Mouse (Mus musculus): ENCODE data around the gene Gm20388.

DNA sequence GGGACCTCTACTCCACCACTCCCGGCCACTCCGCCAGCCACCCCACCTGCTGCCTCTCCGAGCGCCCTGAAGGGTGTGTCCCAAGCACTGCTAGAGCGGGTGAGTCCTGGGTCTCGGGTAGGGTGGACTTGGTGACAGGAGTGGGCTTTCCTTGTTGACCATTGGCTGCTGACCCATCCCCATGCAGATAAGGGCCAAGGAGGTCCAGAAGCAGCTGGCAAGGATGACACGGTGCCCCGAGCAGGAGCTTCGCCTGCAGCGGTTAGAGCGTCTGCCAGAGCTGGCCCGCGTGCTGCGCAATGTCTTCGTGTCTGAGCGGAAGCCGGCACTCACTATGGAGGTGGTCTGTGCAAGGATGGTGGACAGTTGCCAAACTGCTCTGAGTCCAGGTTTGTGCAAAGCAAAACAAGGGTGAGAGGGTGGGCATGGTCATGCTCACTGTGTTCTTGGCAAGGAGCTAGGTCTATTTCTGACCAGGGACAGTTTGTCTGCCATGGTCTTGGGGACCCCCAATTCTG is 2661.2 kb downstream of the Gm20388 start:
- TF ChIP-seq CTCF (IDR thresholded peaks at IDR 0.05; ENCODE audit: borderline replicate concordance, extremely low read depth, insufficient read depth, insufficient read length) (no peak), POLR2A (IDR thresholded peaks at IDR 0.05; ENCODE audit: borderline replicate concordance, extremely low read depth, insufficient read depth, insufficient read length, poor library complexity, severe bottlenecking) (no peak)

All from brain, embryonic 14.5 days (tissue).